Mouse (Mus musculus): ENCODE data around the gene Fam168b.

Gene Fam168b

DNA sequence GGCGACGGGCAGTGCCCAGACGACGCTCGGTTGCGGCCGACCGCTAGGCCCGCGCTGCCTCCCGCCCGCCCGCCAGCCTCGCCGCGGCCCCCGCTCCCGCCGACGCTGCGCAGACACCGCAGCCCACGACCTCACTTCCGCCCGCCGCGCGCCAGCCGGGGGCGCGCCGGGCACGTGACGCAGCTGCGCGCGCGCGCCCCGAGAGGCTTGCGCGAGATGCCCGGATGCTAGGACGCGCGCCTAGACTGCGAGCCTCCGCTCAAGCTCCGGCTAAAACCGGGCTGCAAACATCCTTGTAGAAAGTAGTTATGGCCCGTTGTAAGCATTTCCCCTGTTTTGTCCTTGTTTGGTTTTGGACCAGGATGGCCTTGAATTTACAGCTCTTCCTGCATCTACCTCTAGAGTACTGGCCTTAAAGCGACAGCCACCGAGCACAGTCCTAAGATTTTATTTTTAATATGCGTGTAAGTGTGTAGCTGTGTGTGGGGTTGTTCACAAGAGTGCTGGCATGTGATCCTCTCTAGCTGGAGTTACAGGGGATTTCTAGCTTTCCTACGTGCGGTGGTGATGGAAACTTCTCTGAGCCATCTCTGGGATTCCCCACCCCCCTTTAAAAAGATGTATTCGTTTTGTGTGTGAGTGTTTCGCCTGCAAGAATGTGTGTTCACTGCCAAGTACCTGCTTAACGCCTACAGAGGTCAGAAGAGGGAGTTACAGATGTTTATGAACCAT lies at the start of gene Fam168b:
Gene Fam168b (minus strand): TSS at position 179 of the 732 bp plus-strand sequence.
- DNase-seq (ENCODE audit: low read depth in 1 of 2, low spot score in 2 of 2) = peak; percentile 52 to 75

DNA sequence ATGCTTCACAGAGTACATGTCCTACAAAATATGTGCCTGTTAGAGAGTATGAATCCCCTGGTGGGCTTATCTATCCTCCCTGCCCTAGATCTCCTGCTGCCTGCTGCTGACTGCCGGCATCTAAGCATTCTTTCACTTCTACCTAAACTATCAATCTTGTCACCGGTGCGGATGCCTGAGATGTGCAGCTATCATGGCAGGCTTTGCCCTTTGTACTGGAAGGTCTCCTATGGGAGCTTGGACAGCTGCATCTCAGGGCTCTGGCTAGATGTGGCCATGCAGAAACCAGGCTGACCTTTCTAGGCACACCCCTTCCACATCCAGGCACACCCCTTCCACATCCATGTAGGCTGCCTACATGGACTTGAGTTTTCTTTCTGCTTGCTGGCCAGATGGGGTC lies 49.6 kb upstream of the Fam168b start:
- no peak for DNase-seq (ENCODE audit: low read depth in 1 of 2, low spot score in 2 of 2)

DNA sequence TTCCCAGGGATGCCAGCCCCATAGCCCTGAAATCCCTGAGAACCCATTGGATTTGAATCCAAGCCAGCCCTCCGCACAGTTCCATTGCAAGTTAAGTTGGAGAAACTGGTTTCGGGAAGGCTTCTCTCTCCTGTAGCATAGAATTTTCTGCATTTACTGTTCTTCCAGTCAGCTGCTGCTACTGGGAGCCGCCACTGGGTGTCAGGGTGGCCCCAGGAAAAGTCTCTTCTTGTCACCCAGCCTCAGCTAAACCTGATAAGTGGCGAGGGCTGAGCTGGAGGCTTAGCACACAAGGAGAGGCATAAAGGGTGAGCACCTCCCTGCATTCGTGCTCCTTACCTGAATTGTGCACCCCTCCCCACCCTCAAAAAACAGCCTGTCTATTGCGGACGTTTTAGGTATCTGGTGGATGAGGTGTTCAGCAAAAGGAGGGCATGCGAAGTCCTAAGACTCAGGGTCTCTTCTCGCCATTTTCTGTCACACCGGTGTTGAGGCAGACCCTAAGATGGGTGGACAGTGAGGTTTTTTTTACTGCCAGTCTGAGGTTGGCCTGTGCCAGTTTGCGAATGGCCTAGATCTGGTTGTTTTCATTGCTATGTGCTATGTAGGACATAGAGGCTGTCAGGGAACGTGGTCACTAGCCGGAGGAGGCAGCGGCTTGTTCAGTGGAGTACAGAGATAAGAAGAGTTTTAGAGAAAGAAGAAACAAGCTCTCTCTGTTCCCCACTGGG lies 48.9 kb upstream of the Fam168b start:
- DNase-seq (ENCODE audit: low read depth in 1 of 2, low spot score in 2 of 2) = no peak

DNA sequence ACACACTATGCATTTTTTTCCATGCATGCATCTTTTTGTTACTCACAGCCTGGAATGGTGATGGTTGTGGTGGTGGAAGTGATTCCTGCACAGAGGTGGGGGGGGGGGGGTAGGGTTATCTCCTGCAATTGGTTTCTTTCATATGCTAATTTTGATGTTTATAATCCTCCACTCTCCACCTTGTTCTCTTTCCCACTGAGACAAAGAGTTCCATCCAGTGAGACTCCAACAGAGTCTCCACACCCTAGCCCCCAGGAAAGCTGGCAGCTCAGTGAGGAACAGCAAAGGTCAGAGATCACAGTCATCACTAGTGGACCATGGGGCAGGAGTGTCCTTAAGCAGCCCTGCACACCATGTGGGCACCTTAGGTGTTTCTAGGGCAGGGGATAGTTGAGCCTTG lies 40.9 kb upstream of the Fam168b start:
- no peak for DNase-seq (ENCODE audit: low read depth in 1 of 2, low spot score in 2 of 2)

DNA sequence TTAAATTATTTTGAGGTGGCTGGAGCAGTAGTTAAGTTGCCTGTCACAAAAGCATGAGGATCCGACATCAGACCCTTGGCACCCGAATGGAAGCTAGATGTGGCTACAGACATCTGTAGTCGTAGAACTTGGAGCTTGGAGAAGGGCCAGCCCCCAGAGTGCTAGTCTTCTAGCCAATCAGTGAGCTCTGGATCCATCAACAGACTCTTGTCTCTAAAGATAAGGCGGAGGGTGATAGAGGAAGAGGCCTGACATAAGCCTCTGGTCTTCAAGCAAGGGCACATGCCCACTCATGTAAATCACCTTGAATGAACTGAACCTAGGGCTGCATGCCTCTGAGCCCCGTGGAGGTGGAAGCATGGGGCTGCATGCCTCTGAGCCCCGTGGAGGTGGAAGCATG lies 36.7 kb upstream of the Fam168b start:
- no peak for DNase-seq (ENCODE audit: low read depth in 1 of 2, low spot score in 2 of 2)

DNA sequence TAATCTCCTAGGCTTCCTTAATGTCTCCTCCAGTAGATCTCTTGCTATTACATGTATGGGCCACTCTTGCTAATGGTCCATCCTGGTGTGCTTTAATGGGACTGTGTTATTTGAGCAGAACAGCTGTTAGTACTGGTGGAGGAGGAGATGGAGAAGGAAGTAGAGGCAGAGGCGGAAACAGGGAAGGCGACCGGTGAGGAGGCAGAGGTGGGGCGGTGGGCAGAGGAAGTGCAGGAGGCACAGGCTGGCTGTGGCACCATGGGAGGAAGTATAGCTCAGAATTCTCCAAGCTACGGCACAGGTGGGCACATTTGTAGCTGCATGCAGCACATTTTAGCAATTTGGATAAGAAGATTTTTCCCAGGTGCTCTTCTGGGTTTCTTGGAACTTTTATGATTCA lies 30.7 kb upstream of the Fam168b start:
- DNase-seq (ENCODE audit: low read depth in 1 of 2, low spot score in 2 of 2) = no peak

DNA sequence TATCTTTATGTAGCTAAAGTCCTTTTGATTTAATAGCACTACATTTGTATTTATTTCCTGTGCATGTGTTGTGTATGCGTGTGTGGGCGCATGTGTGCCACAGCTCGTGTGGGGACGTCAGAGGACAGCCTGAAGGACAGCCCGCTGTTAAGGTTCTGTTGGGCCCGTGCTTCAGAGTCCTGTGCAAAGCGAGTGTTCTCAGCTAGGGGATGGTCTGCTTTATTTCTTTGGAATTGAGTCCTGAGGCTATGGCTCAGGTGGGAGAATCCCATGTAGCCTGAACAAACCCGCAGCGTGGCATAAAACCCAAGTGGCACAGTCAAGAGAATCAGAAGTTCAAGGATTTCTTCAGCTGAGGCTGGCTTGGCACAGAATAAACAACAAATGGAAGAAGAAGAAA lies 28.3 kb upstream of the Fam168b start:
- no peak for DNase-seq (ENCODE audit: low read depth in 1 of 2, low spot score in 2 of 2)

DNA sequence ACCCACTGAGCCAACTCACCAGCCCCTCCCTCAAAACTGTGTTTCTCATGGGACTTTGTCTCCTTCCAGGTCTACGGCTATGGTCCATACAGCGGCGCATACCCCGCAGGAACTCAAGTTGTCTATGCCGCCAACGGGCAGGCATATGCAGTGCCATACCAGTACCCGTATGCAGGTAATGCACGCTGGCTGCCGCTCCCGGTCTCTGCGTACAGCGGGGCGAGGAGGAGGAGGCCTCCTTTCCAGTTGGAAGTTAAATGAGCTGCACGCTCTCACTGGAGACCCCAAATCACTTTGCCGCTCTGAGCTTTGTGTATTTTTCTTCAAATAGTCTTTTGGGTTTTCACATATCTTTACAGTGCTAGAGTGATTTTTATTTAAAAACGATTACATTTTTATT lies 26.4 kb upstream of the Fam168b start:
- no peak for DNase-seq (ENCODE audit: low read depth in 1 of 2, low spot score in 2 of 2)

DNA sequence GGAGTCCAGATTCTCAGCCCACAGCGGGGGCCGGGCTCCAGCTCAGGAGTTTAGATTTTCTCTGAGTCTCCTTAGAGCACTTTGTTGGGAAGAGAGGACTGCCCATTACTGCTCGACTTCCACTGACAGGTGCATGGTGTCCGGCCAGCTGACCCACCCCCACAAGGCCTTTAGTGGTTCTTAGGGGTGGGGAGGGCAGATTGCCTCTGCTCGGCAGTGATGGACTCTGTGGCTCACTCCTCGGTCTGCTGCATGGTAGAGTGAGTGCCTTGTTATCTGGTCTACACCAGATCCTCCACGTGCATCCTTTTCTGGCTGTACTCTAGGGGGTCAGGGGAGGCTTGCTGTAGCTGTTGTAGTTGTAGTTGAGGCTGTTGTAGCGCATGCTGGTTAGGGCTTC lies 25.5 kb upstream of the Fam168b start:
- DNase-seq (ENCODE audit: low read depth in 1 of 2, low spot score in 2 of 2) = no peak

DNA sequence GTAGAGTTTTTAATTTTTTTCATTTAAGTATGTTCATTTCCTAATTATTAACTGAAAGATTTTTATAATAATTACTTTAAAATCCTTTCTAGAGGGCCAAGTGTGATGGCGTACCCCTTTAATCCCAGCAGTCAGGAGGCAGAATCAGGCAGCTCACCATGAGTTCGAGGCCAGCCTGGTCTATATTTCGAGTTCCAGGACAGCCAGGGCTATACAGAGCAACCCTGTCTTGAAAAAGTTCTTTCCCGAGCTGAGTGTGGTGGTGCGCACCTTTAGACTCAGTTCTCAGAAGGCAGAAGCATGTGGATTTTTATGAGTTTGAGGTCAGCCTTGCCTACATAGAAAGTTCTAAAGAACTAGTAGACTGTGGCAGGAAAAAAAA lies 24.7 kb upstream of the Fam168b start:
- DNase-seq (ENCODE audit: low read depth in 1 of 2, low spot score in 2 of 2) = no peak

DNA sequence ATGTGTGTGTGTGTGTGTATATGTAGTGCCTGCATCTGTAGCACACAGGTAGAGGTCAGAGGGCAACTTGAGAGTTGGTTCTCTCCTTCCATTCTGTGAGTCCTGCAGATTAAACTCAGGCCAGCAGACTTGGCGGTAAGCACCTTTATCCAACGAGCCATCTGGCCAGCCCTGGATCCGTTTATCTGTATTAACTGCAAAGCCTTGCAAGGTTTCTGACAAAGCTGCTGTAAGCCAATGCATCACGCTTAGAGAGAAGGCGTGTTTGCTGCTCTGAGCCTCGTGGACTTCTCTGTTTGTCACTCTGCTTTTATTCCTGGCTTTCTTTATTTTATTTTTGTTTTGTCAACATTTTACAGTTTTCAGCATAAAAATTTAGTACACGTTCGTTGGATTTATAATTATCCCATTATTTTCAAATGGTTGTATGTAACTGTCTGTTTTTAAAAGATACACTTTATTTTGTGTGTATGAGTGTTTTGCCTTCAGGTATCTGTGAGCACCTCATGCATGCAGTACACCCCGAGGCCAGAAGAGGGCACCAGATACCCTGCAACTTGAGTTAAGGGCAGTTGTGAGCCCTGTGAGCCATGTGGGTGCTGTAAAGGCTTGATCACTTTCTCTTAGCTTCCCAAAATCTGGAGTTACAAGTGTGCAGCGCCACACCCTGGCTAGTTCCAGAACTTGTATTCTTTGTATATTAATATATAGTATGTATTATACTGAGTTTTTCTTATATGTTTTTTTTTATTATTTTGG lies 24.1 kb upstream of the Fam168b start:
- DNase-seq (ENCODE audit: low read depth in 1 of 2, low spot score in 2 of 2) = peak; percentile 67 to 82

DNA sequence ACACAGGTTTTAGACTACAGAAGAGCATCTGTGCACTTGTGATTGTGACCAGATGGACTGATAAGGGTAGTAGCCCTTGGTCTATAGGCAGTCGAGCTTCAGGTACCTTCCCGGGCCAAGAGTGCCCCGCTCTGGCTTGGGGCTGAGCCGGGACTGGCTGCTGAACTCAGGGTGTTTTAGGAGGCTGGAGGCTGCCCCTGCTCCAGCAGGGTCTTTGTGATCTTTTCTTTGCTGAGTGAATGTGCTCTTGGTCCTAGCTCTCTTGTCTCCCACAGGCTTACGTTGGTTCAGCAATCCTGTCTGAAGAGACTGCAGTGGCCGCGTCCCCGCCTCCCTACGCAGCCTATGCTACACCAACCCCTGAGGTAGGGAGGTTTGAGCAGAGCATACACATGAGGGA lies 23.0 kb upstream of the Fam168b start:
- no peak for DNase-seq (ENCODE audit: low read depth in 1 of 2, low spot score in 2 of 2)

DNA sequence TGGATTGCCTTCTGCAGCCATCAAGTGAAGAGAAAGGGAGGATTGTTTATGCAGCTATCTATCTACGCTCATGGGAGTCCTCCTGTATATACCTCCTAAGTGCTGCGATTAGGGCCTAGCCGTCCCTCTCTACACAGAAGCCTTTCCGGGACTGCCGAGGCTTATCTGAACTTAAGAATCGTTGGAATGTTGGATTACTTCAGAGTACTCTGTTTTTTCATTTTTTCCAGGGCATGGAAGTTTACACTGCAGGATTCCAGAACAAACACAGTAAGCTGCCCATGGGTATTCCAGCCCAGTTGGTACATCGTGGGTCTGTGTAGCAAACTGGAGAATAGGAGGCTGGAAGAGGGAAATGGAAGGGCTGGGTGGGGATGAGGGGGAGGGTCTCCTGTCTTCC lies 21.4 kb upstream of the Fam168b start:
- no peak for DNase-seq (ENCODE audit: low read depth in 1 of 2, low spot score in 2 of 2)

DNA sequence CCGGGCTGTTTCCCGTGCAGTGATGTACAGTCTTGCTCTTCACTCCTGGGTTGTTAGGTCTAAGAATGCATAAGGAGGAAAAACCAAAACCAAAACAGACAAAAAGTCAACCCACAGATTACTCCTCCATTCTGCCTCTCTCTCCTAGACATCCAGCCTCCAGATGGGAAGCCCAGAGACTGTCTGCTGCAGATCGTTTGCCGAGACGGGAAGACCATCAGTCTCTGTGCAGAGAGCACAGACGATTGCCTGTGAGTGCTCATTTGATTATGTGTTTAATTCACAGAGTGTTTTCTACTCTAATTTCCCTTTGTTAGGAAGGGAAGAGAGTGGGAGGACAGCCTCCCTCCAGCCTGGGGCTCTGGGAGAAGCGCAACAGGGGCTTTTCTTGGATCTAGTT lies 20.5 kb upstream of the Fam168b start:
- DNase-seq (ENCODE audit: low read depth in 1 of 2, low spot score in 2 of 2) = no peak

DNA sequence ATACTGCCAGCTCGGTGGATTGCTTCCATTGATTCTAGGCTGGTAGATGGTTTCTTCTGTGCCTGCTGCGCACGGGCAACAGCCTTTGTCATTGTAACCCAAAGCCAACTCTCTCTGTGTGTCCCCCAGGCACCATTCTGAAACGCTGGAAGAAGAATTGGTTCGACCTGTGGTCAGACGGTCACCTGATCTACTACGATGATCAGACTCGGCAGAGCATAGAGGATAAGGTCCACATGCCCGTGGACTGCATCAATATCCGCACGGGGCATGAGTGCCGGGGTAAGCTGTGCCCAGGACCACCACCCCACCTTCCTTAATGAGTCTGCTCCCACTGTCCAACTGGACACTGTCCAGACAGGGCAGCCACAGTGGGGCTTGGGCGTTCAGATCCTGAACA lies 20.0 kb upstream of the Fam168b start:
- no peak for DNase-seq (ENCODE audit: low read depth in 1 of 2, low spot score in 2 of 2)

DNA sequence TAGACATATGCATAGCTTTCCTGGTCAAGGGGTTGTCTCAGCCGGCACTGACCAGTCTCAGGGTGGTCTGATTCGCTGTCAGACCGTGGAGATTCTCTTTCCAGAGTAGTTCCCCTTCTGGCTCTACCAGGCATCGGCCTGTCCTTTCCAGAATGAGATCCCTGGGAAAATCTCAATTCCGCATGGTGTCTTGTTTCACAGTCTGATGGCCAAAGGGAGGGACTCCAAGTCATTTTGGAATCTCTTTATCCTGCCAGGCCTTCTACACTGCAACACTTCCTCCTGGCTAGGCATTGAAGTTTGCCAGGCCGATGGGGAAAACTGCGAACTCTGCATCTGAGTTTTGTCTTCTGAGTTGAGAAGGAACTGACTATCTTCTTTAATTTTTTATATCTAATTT lies 17.3 kb upstream of the Fam168b start:
- no peak for DNase-seq (ENCODE audit: low read depth in 1 of 2, low spot score in 2 of 2)

DNA sequence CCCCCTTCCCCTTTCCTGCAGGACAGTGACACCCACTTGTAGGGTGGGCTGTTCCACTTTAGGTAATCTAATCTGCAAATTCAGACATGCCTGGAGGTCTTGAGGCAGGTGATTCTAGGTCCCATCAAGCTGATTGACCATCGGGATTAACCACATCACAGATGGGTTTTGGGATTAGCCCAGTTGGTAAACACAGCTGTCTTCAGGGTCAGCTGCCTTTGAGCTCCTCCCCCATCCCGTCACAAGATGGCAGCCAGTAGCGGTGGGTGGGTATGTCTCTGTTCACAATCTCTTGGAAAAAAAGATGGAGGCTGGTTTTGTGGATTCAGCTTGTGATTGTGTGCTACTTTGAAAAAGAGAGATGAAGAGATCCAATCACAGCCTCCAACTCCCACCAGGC lies 16.9 kb upstream of the Fam168b start:
- DNase-seq (ENCODE audit: low read depth in 1 of 2, low spot score in 2 of 2) = no peak

DNA sequence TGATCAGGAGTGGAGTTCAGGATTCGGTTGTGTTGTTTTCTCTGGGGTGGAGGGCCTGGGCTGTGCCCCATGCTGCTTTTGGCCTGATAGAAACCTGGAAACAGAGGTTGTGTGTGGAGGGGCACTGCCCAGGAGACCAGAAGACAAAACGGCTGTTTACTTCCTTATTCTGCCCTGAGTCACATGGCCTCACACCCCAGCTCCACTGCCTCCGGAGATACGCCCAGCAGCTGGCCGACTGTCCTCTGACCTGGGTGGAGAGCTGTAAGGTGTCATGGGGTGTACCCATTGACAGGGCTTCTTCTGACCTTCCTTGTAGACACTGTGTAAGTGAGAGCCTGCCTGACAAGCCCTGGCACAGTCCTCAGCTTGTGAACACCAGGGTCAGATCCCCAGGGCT lies 15.8 kb upstream of the Fam168b start:
- DNase-seq (ENCODE audit: low read depth in 1 of 2, low spot score in 2 of 2) = peak in 1 of 2 experiments; percentile 42

DNA sequence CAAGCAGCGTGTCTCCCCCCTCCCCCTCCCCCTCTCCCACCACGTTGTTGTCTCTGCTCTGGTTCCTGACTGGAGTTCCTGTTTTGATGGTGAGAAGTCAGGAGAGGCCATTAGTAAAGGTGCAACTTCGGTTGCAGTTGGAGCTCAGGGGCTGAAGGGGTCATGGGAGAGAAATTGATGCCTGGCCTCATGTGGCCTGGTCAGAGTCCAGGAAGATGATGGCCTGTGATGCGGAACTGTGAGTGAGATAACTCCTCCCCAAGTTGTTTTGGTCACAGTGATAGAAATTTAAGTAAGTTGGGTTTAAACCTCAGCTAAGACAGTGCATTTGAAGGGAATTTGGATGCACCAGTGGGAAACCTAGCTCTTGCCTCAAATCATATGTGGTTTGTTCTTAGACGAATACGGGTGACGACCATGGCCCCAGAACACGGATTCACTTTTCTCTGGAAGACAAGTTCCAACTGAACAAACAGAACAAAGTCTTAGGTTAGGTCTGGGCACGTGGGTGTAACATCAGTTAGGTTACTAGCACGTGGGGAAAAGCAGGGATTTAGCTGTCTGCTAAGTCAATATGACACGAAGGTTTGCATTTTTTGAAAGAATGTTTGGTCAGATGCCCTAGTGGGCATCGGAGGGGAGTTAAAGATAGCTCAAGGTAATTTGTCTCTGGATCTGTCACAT lies 12.3 kb upstream of the Fam168b start:
- DNase-seq (ENCODE audit: low read depth in 1 of 2, low spot score in 2 of 2) = no peak

DNA sequence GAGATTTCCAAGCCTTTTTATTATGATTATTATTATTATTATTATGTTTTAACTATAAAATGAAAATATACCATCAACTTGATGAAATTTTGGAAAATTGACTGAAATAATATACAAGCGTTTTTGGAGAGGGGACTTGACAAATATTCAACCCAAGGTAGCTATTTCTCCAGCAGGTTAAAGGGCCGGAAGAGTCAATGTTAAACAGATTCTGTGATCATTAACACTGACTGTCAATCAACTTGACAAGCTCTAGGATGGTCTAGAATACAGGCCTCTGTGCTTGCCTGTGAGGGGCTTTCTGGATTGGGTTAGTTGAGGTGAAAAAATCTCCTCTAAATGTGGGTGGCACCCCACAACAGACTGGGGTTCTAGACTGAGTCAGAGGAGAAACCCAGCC lies 10.9 kb upstream of the Fam168b start:
- DNase-seq (ENCODE audit: low read depth in 1 of 2, low spot score in 2 of 2) = no peak

DNA sequence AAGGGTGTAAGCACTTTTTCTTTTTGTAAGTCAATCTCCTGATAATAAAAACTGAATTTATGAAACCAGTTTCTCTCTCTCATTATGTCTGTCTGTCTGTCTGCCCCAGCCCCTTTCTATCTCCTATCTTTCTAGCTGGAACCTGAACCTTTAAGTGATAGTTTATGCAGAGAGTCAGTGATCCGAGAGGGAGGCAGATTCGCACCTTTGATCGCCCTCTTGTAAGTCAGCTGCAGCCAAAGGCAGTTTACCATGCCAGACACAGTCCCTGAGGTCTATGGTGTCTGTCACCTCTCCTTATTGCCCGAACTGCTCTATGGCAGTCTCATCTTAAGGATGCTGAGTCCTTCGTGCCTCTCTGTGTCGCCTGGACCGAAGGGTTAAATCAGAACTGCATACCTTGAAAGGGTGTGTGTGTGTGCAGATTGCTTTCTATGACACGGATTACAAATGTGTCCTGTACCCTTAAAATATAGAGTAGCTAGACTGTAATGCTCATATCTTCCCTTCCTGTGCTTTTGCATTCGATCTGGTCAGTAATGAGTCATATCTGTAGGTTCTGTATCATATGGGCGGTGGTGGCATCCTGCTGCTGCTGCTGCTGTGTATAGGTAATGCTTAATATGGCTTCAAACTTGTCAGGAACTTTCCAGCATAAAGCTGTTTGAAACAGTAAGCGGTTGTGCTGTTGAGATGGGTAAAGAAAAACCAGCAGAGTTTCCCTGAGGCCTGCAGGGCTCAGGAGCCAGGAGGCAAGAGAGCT lies 9.4 kb upstream of the Fam168b start:
- no peak for DNase-seq (ENCODE audit: low read depth in 1 of 2, low spot score in 2 of 2)
